Mouse (Mus musculus): ENCODE data around the gene Pklr.
"Not testable (repeated sequence)": the region's sequence is repeated elsewhere in the genome, so short reads cannot be mapped to it uniquely, and the experiment has no call there.

Pklr gene

GRCm38 (mm10) chr3:89124241-89124640 is 11.7 kb upstream of the Pklr start:
- DNase-seq (ENCODE audit: low spot score in 2 of 2), result no peak

- no peak for DNase-seq (ENCODE audit: low spot score in 2 of 2)
Observed at GRCm38 (mm10) chr3:89125981-89126380, 10.0 kb upstream of the Pklr start.

- no peak for DNase-seq (ENCODE audit: low spot score in 2 of 2)
Observed at GRCm38 (mm10) chr3:89129908-89130307, 6.0 kb upstream of the Pklr start.

GRCm38 (mm10) chr3:89131816-89132215 is 4.1 kb upstream of the Pklr start:
- DNase-seq (ENCODE audit: low spot score in 2 of 2), result no peak

GRCm38 (mm10) chr3:89132285-89133062 is 3.5 kb upstream of the Pklr start:
- DNase-seq (ENCODE audit: low spot score in 2 of 2), result peak in 1 of 2 experiments; percentile 76

- no peak for DNase-seq (ENCODE audit: low spot score in 2 of 2)
Observed at GRCm38 (mm10) chr3:89133063-89133450, 2.9 kb upstream of the Pklr start.

- DNase-seq (ENCODE audit: low spot score in 2 of 2), result no peak
Observed at GRCm38 (mm10) chr3:89133752-89134151, 2.2 kb upstream of the Pklr start.

GRCm38 (mm10) chr3:89136365-89136764 is 423 bp downstream of the Pklr start:
- peak; percentile 46 to 57 for DNase-seq (ENCODE audit: low spot score in 2 of 2)

DNA sequence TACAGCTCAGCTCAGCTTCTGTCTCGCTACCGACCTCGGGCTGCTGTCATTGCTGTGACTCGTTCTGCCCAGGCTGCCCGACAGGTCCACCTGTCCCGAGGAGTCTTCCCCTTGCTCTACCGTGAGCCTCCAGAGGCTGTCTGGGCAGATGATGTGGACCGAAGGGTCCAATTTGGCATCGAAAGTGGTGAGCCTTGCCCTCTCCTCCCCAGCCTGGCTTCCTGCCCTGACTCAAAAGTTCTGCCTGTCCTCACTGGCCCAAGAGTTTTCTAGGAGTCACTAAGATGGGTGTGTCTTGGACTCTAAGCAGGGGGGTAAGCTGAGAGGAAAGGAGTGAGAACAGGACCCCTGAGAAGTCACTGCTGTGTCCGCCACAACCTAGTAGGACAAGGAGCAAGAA is 8.9 kb downstream of the Pklr start:
- DNase-seq (ENCODE audit: low spot score in 2 of 2), result no peak

GRCm38 (mm10) chr3:89145566-89145965 is 9.6 kb downstream of the Pklr start:
- DNase-seq (ENCODE audit: low spot score in 2 of 2), result no peak

DNA sequence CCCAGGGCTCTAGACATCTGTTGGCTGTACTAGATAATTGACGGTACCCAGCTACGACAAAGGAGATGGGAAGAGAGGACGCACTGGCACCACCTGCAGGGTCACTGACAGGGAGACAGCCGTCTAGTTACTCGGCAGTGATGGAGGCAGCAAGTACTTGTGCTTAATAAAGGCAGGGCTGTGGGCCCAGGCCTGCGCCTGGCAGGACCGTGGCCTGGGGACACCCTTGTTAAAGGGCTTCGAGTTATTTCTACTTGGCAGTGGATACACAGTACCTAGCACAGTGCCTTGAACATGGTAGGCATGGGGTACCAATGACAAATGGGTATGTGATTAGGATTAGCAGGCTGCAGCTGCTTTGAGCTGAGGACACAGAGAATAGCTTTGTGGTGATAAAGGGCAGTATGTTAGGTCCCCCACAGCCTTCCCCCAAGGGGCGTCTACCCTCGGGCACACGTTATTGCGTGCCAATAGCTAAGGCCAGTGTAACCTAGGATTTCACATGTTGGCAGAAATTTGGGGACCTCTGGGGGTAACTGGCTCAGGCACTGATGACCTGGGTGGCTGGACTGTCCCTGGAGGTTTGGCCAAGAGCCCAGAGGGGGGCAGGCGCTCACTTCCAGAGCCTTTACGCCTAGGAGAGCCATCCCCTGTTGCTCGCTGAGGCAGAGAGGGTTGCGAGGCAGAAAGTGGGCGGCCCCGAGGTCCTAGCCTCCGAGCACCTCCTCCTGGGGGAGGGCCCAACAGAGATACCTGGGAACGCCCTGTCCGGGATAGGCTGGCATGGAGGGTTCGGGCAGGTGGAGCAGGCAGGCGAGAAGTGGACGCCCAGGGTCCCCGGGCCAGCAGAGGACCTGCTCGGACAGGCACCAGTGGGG is 11.4 kb downstream of the Pklr start:
- no peak for DNase-seq (ENCODE audit: low spot score in 2 of 2)

GRCm38 (mm10) chr3:89147979-89148311 is 12.0 kb downstream of the Pklr start:
- DNase-seq (ENCODE audit: low spot score in 2 of 2), result no peak

GRCm38 (mm10) chr3:89148567-89148966 is 12.6 kb downstream of the Pklr start:
- no peak for DNase-seq (ENCODE audit: low spot score in 2 of 2)

DNA sequence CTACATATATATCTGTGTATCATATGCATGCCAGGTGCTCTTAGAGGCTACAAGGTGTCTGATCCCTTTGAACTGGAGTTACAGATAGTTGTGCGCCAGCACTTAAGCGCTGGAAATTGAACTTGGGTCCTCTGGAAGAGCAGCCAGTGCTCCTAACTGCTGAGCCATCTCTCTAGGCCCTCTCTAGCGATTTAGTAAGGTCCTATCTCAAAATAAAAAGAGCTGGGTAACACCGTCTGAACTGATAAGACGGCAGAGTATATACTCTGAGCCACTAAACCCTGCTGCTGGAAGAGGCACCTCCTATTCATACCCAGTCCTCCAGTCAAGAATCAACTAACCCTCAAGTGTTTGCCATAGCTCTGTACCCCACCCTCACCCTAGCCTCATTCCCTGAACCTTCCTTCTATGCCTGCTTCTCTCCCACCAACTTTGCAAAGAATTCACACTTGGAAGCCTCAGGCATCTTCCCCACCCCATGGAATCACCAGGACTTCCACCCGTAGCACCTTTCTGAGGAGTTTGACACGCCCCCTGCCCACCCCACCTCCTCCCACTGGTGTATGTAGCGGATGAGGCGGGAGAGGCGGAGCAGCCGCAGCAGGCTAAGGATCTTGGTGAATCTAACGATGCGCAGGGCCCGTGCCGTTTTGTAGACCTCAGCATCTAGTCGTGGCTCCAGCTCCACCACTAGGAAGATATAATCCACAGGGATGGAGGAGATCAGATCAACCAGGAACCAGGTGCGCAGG is 16.3 kb downstream of the Pklr start:
- DNase-seq (ENCODE audit: low spot score in 2 of 2), result no peak

DNA sequence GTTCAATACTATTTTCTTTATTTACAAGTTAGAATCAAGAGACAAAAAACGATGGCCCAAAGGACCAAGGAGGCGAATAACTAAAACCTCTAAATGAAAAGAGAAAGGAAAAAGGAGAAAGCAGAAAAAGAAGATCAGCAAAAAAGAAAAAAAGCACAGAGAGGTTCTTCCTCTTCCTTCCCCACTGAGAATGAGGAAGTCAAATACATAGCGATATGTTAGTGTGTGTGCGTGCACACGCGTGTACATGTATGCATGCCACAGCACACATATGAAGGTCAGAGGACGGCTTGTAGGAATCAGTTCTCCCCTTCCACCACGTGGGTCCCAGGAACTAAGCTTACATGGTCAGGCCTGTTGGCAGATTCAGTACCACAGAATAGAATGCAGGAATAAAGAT is 21.0 kb downstream of the Pklr start:
- DNase-seq (ENCODE audit: low spot score in 2 of 2), result no peak

DNA sequence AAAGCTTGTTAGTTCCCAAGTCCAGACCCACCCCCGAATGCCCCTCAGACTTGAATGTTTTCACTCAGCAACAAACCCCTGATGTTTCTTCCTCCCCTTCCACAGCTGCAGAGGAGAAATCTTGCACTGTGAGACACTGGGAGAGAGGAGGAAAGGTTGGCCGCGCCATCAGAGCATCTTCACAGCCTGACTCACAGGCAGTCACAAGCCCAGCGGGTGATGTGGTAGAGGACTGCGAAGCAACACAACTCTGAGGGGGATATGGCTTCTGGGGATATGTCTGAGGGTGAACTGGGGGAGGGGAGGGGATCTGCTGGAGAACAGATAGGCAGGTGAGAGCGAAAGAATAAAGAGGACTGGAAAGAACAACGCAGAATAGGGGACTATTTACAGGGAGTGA is 22.7 kb downstream of the Pklr start:
- no peak for DNase-seq (ENCODE audit: low spot score in 2 of 2)

DNA sequence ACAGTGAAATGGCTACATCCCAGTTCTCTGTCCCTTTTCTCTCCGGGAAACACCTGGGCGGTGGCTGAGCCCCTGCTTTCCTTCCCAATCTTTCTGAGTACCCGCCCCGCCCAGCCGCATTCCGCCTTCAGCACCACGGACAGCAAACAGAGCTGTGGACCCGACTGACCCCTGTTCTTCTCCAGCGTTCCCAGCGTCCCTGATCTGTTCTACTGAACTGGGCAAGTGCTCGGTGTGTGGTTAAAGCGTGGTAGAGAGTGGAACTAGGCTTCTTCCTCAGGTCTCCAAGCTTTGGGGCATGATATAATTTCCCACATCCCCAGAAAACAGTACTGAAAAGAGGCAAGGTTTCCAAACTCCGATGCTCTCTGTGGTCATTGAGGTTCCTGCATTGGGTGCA is 23.3 kb downstream of the Pklr start:
- DNase-seq (ENCODE audit: low spot score in 2 of 2), result peak; percentile 49 to 76

DNA sequence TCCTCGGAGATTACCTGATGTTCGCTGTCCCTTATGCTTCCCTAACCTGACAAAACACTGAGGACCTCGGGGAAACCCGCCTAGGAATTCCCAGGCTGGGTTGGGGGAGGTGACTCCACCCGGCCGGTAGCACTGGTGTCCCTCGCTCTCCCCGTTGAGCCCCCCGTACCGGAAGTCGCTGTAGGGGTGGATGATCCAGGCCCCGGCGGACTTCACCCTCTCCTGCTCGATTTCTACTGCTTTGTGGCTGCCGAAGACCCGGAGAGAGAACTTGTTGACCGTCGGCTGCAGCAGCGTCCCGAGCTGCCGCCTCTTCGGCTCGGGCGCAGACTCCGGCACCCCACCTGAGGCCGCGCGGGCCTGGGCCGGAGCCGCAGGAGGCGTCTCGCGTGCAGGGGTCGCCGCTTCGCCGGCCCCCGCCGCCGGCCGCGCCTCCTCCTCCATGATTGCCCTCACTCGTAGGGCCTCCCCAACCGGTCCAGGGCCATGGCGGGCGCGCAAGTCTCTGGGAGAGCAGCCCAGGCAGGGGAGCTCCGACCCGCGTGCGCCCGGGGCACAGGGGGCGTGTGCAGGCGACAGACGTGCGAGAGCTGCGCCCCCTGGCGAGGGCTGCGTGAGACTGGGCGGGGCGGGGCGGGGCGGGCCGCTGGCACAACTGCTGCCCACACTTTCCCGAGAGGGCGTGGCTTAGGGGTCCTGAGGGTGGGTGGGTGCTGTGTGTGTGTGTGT is 23.8 kb downstream of the Pklr start, which contains the start of gene Hcn3:
TSS of gene Hcn3 (minus strand) at position 581 of the 729 bp plus-strand sequence.
- DNase-seq (ENCODE audit: low spot score in 2 of 2), result peak; percentile 57 to 82

- not testable (repeated sequence) for DNase-seq (ENCODE audit: low spot score in 2 of 2)
Observed at GRCm38 (mm10) chr3:89161207-89161606, 25.3 kb downstream of the Pklr start.

DNA sequence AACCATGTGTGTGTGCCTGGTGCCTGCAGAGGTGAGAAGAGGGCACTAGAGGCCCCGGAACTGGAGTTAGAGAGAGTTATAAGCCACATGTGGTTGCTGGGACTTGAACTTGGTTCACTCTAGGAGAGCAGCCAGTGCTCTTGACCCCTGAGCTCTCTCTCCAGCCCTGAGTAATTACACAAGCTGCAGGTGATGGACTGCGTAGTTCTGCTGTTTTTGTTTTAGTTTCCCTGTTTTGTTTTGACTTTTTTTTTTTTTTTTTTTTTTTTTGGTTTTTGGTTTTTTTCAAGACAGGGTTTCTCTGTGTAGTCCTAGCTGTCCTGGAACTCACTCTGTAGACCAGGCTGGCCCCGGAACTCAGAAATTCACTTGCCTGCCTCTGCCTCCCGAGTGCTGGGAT is 25.8 kb downstream of the Pklr start:
- no peak for DNase-seq (ENCODE audit: low spot score in 2 of 2)

DNA sequence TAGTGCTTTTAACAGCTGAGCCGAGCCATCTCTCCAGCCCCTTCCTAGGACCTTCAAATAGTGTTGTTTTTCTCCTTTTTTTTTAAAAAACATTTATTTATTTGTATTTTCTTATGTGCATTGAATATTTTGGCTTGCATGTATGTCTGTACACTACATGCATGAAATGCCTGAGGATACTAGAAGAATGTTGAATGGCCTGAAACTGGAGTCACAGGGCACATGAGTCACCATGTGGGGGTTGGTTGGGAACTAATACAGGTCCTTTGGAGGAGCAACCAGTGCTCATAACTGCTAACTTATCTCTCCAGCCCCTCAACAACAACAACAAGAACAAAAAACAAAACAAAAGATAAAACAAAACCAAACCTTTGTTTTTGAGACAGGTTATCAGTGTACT is 27.2 kb downstream of the Pklr start:
- DNase-seq (ENCODE audit: low spot score in 2 of 2), result no peak

Measured in spleen, postnatal 10 days (tissue).